Mouse (Mus musculus) thymus, adult 2 months (tissue): Measurements from ENCODE around the gene Sepsecs.

Experiments used
- CTCF ChIP-seq: fragments of 200-500 bp; IDR thresholded peaks from 2 replicates; pipeline ENCODE4 v1.5.1; 2012; ENCODE audit warnings: mild to moderate bottlenecking, control low read depth, low read length, moderate library complexity, borderline replicate concordance; ENCODE audit not compliant: control insufficient read depth, poor library complexity, insufficient read depth; ENCODE audit errors: extremely low read depth
- POLR2A ChIP-seq: fragments of 200-500 bp; IDR thresholded peaks from 2 replicates; pipeline ENCODE4 v1.6.1; 2012; ENCODE audit warnings: mild to moderate bottlenecking, low read length, control low read depth, moderate library complexity; ENCODE audit not compliant: control insufficient read depth, poor library complexity, insufficient read depth; ENCODE audit errors: extremely low read depth

DNA sequence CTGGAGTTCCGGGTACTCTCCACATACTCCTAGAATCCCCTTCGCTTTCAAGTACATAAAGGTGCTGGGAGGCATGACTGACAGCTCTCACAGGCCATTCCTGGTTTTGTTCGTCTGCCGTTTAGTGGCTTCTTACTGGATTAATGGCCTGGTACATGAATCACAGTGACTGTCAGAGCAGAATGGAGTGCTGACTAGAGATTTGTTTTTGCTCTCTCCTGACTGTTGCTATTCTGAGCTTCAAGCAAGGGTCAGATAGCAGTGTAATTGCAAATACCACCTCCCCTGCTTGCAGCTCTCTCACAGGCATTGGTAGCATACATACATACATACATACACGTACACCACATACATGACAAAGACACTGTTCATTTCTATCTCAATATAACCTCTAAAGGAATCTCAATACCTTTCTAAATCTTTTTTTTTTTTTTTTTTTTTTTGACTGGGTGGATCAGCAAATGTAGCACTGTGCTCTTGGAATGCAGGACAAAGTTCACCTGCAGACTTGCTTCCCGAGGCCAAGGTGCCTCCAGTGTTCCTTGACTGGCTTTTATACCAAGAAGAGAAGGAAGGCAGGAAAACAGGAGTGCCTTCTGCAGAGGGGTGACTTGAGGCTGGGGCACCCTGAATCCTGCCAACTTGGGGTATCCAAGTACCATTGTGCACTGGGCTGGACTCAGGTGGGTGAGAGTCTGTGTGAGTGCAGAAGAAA is 18.4 kb upstream of the Sepsecs start:
- no peak for TF ChIP-seq POLR2A
- TF ChIP-seq CTCF: no peak
